Mouse (Mus musculus) embryonic facial prominence, embryonic 11.5 days (tissue): Measurements from ENCODE around the gene Fbxw25. TPM values are rescaled to one million over a fixed set of nuclear protein-coding genes. Genes with fewer than 3 reads are reported as not detected.
A peak's percentile ranks its signal among the peaks of the same experiment; 100 is the strongest.
"Not testable (repeated sequence)": the region's sequence is repeated elsewhere in the genome, so short reads cannot be mapped to it uniquely, and the experiment has no call there.

Experiments used
- ATAC-seq: fragments of 200-750 bp; cut with Nextera tagmentation; replicated peaks from 2 replicates; pipeline ENCODE4 v1.8.0; 2017; ENCODE audit warnings: low read depth; ENCODE audit not compliant: insufficient number of reproducible peaks, low FRiP score, low TSS enrichment
- DNase-seq: peaks from one replicate; pipeline ENCODE4 v3.0.0-alpha.2; 2015; ENCODE audit warnings: low spot score
- H3K27ac ChIP-seq: fragments of 300-500 bp; sonication (generic); replicated peaks from 2 replicates; pipeline ENCODE4 v1.5.1; 2014; ENCODE audit warnings: mild to moderate bottlenecking, low read depth, low read length, control low read depth
- H3K27me3 ChIP-seq: fragments of 300-500 bp; sonication (generic); 2 replicates; pipeline ENCODE4 v1.6.1; 2014; ENCODE audit warnings: mild to moderate bottlenecking, low read length, moderate library complexity, mixed read lengths; ENCODE audit not compliant: control insufficient read depth, insufficient read depth
- H3K36me3 ChIP-seq: fragments of 300-500 bp; sonication (generic); replicated peaks from 2 replicates; pipeline ENCODE4 v1.6.1; 2014; ENCODE audit warnings: low read depth, mild to moderate bottlenecking, low read length, moderate library complexity, mixed read lengths; ENCODE audit not compliant: control insufficient read depth, insufficient read depth
- H3K4me1 ChIP-seq: fragments of 300-500 bp; sonication (generic); 2 replicates; pipeline ENCODE4 v1.6.1; 2014; ENCODE audit warnings: low read length, mixed read lengths; ENCODE audit not compliant: control insufficient read depth, insufficient read depth
- H3K4me2 ChIP-seq: fragments of 300-500 bp; sonication (generic); 2 replicates; pipeline ENCODE4 v1.6.1; 2014; ENCODE audit warnings: low read depth, mild to moderate bottlenecking, control low read depth, low read length, moderate library complexity
- H3K4me3 ChIP-seq: fragments of 300-500 bp; sonication (generic); 2 replicates; pipeline ENCODE4 v1.5.1; 2014; ENCODE audit warnings: low read depth, low read length, control low read depth
- H3K9ac ChIP-seq: fragments of 300-500 bp; sonication (generic); replicated peaks from 2 replicates; pipeline ENCODE4 v1.6.1; 2014; ENCODE audit warnings: mild to moderate bottlenecking, control low read depth, low read length
- H3K9me3 ChIP-seq: fragments of 300-500 bp; sonication (generic); replicated peaks from 2 replicates; pipeline ENCODE4 v1.6.1; 2016; ENCODE audit warnings: mild to moderate bottlenecking, low read length, inconsistent platforms, mixed read lengths; ENCODE audit not compliant: control insufficient read depth
- WGBS: fragments of 180-500 bp; shearing (Covaris S2); extraction: QIAGEN DNeasy Blood & Tissue Kit; methylation state at CpG from one replicate; pipeline ENCODE4 v1.1.7; 2014; 5-methylcytosine and 5-hydroxymethylcytosine counted together
- polyA plus RNA-seq: library from polyadenylated mRNA; unstranded; fragments of >200 nt; fragmentation: Nextera tagmentation; extraction: Ambion mirVana; gene quantifications from 2 replicates; pipeline ENCODE4 v1.2.1, GENCODE M21; 2014

The Fbxw25 gene
- not detected in 2 replicates for polyA plus RNA-seq

GRCm38 (mm10) chr9:109664552-109664951 lies at the start of gene Fbxw25:
TSS of gene Fbxw25 (minus strand) at chr9:109664652.
- not testable (repeated sequence) for H3K36me3 ChIP-seq, H3K4me3 ChIP-seq, H3K9ac ChIP-seq, H3K9me3 ChIP-seq, DNase-seq, H3K4me2 ChIP-seq, H3K27me3 ChIP-seq, H3K27ac ChIP-seq, H3K4me1 ChIP-seq, ATAC-seq
- WGBS, result 70% methylated on average over 2 of the region's 2 CpGs

DNA sequence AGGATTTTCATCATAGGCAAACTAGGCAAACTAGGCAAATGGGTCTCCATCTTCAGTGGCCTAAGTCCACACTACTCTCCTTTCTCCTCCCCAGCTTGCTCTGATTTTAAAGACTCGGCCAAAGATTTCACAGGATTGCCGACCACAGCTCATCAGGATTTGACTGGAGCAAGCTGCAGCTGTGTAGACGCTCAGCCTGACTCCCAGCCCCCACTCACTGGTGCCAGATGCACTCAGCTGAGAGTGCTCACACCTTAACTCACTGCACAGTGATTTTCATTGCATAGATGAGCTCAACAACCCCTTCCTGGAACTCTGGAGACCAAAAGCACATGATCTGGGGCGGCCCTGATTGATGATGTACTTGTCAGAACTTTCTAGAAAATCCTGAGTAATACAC lies 38.1 kb upstream of the Fbxw25 start, which contains the start of gene Fbxw18:
Gene Fbxw18, minus strand, starts transcription at position 101 of the 400 bp plus-strand sequence.
- DNase-seq, H3K4me2 ChIP-seq, H3K9me3 ChIP-seq, H3K9ac ChIP-seq, H3K27me3 ChIP-seq, H3K36me3 ChIP-seq, H3K27ac ChIP-seq, H3K4me1 ChIP-seq, ATAC-seq, H3K4me3 ChIP-seq: not testable (repeated sequence)
- 74% methylated on average over 4 of the region's 4 CpGs for WGBS

DNA sequence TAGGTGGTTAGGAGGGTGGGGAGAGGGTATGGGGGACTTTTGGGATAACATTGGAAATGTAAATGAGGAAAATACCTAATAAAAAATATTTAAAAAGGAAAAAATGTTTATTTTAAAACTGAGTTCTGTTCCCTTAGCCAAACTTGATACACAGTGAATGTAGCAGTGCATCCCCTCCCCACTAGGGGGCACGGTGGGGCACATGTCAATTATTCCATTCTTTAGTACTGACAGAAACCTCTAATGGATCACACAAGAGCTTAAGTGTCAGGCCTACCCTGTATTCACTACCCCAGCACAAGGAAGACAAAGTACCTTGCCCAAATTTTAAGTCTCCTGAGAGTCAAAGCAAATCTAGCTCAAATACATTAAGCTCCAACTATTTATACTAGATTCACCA lies 20.8 kb upstream of the Fbxw25 start:
- DNase-seq, result peak; percentile 60
- Histone ChIP-seq H3K36me3 (no peaks in the 10 kb centered on the region), H3K27ac (no peak overlapping the region), H3K9me3 (no peaks in the 10 kb centered on the region), H3K4me1 (no peaks in the 10 kb centered on the region), H3K27me3 (no peaks in the 10 kb centered on the region), H3K4me2 (no peak overlapping the region), H3K9ac (no peak overlapping the region), H3K4me3 (no peak overlapping the region)
- ATAC-seq, result no peak
- 4% methylated on average over 1 of the region's 1 CpGs for WGBS

DNA sequence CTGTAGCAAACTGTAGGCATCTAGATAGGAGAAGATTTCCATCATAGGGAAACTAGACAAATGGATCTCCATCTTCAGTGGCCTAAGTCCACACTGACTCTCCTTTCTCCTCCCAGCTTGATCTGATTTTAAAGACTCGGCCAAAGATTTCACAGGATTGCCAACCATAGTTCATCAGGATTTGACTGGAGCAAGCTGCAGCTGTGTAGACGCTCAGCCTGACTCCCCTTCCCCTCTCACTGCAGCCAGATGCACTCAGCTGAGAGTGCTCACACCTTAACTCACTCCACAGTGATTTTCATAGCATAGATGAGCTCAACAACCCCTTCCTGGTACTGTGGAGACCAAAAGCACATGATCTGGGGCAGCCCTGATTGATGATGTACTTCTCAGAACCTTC lies 38.5 kb downstream of the Fbxw25 start, which contains the start of gene Fbxw24:
Gene Fbxw24, minus strand, starts transcription at position 101 of the 400 bp plus-strand sequence.
- H3K36me3 ChIP-seq, H3K4me1 ChIP-seq, ATAC-seq, H3K4me2 ChIP-seq, H3K4me3 ChIP-seq, H3K9me3 ChIP-seq, H3K27ac ChIP-seq, H3K9ac ChIP-seq, DNase-seq, H3K27me3 ChIP-seq: not testable (repeated sequence)
- WGBS, result 76% methylated on average over 2 of the region's 2 CpGs

- H3K4me3 ChIP-seq, H3K27ac ChIP-seq, H3K36me3 ChIP-seq, H3K27me3 ChIP-seq, H3K4me2 ChIP-seq, ATAC-seq, H3K4me1 ChIP-seq, H3K9ac ChIP-seq, H3K9me3 ChIP-seq: not testable (repeated sequence)
- DNase-seq, result peak; percentile 20
- 38% methylated on average over 5 of the region's 5 CpGs for WGBS
Observed at GRCm38 (mm10) chr9:109606837-109607236, 57.6 kb downstream of the Fbxw25 start.

DNA sequence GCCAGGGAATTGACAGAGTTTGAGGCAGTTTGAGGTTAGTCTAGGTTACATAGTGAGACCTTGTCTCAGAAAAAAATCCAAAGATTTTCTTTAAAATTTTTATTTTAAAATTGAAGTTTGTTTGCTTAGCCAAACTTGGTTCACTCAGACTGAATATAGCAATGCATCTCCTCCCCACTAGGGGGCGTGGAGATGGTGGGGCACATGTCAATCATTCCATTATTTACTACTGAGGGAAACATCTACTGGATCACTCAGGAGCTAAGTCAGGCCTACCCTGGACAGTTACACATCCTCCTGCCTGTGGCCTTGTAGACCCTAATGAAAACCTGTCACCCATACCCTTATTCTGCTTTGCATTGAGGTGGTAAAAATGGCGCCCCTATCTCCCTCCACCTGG lies 62.3 kb downstream of the Fbxw25 start:
- not testable (repeated sequence) for H3K4me2 ChIP-seq, H3K27ac ChIP-seq, H3K36me3 ChIP-seq, H3K4me1 ChIP-seq, H3K9me3 ChIP-seq, DNase-seq, H3K27me3 ChIP-seq, H3K4me3 ChIP-seq, H3K9ac ChIP-seq, ATAC-seq
- WGBS, result 54% methylated on average over 2 of the region's 2 CpGs

GRCm38 (mm10) chr9:109597226-109597625 lies 67.2 kb downstream of the Fbxw25 start:
- Histone ChIP-seq H3K27me3 (no peaks in the 10 kb centered on the region), H3K36me3 (no peaks in the 10 kb centered on the region), H3K9me3 (no peaks in the 10 kb centered on the region), H3K9ac (no peak overlapping the region), H3K27ac (no peak overlapping the region), H3K4me2 (no peak overlapping the region), H3K4me1 (no peaks in the 10 kb centered on the region), H3K4me3 (no peak overlapping the region)
- ATAC-seq, result no peak
- no peak for DNase-seq
